Mouse (Mus musculus): ENCODE results near the gene 1700021F05Rik.

1700021F05Rik gene

GRCm38 (mm10) chr10:43482021-43482420 lies 58.8 kb downstream of the 1700021F05Rik start:
- DNase-seq (ENCODE audit: low spot score): no peak

GRCm38 (mm10) chr10:43481179-43481578 lies 59.6 kb downstream of the 1700021F05Rik start:
- no peak for DNase-seq (ENCODE audit: low spot score)

GRCm38 (mm10) chr10:43480227-43480849 lies 60.5 kb downstream of the 1700021F05Rik start:
- no peak for DNase-seq (ENCODE audit: low spot score)

- peak; percentile 85 for DNase-seq (ENCODE audit: low spot score)
Measured at GRCm38 (mm10) chr10:43479436-43480157, 61.2 kb downstream of the 1700021F05Rik start.

GRCm38 (mm10) chr10:43478751-43479435 lies 61.9 kb downstream of the 1700021F05Rik start, which contains the start of gene Bend3:
TSS of gene Bend3 (plus strand) at chr10:43478831.
- peak; percentile 38 for DNase-seq (ENCODE audit: low spot score)

DNA sequence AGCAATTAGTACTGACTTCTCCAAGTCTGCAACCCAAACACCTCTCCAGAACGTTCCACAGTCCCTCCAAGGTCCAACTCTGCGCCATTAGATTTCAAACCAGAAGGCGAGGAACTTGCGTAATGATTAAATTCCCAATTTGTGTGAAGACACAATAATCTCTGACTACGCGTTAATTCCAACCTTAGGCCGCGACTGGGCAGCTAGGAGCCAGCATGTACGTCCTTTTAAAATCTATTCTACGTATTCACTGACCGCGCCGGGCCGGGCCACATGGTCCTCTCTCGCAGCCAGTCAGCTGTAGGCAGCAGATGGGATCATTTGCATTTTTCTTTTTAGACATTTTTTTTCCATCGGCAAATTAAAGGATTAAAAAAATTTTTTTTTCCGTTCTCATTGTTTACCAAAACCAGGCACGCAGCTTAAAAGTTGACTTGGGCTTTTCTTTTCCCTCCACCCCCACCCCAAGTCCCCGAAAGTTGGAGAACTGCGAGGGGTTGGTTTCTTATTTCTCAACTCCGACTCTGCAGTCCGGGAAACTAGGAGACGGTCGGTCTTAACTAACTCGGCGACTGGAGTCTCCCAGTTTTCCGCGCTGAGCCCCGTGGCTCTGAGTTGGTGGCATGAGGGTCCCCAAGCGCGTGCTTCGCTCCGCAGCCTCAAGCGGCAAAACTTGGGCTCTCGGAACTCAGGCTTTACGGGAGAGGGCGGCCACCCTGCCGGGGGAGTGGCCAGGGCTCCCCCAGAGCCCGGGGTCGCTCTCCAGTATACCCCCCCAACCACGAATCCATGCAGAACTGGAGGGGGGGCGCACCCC lies 62.7 kb downstream of the 1700021F05Rik start:
- peak; percentile 28 for DNase-seq (ENCODE audit: low spot score)

DNA sequence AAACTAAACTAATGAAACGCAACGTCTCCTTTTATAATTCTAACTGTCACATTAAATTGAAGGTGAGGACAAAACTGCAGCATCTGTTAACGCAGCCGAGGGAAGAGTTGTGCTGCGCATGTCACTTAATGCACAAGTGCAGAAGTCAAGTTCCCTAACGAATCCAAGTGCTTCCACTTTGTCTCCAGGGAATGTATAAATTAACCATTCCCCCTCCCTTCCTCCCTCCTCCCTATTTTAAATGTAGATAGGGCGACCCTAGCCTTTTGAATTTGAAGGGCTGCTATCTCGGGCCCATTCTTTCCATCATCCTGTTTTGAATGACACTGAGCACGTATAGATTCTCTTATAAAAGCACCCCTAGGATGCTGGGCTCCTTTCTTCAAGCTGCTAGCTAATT lies 63.3 kb downstream of the 1700021F05Rik start:
- no peak for DNase-seq (ENCODE audit: low spot score)

DNA sequence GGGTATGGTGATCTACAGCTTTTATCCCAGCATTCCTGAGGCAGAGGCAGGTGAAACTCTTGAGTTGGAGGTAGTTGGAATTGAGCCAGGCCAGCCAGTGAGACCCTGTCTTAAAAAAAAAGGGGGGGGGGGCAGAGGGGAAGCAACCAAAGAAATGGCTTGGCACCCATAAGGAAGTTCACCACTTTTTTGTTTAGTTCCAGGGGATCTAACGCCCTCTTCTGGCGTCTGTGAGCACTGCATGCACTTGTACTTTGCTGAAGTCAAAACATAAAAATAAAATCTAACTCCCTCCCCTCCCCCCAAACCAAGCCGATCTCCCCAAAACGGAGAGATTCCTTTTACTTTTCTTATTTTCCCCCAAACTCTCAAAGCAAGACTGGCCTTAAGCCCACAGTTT lies 65.4 kb downstream of the 1700021F05Rik start:
- no peak for DNase-seq (ENCODE audit: low spot score)
